Mouse (Mus musculus): ENCODE measurements around the gene Mbnl1.
A peak's percentile ranks its signal among the peaks of the same experiment; 100 is the strongest.
"Not testable (repeated sequence)": the region's sequence is repeated elsewhere in the genome, so short reads cannot be mapped to it uniquely, and the experiment has no call there.

The Mbnl1 gene

GRCm38 (mm10) chr3:60472681-60473177 is at the start of gene Mbnl1:
Gene Mbnl1 (plus strand): TSS chr3:60472830.
- peak; percentile 54 for DNase-seq (ENCODE audit: low spot score)

- no peak for DNase-seq (ENCODE audit: low spot score)
Measured at GRCm38 (mm10) chr3:60424148-60424547, 48.5 kb upstream of the Mbnl1 start.

DNA sequence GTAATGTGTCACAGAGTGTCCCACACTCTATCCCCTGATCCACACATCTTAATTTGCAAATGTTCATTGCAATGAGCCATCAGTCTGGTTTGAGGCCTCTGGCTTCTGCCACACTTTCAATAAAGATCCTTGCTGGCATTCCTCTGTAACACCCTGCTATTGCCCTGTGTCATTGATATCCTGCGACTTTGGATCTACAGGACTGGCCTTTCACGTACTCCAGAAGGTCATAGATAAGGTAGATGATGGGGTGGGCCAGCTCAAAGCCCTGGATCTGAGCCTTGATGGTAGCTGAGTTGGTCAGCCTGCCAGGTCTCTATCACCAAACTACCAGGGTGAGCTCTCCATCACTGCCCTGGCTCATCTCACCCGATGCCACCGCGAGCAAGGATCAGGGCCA is 43.6 kb upstream of the Mbnl1 start:
- no peak for DNase-seq (ENCODE audit: low spot score)

DNA sequence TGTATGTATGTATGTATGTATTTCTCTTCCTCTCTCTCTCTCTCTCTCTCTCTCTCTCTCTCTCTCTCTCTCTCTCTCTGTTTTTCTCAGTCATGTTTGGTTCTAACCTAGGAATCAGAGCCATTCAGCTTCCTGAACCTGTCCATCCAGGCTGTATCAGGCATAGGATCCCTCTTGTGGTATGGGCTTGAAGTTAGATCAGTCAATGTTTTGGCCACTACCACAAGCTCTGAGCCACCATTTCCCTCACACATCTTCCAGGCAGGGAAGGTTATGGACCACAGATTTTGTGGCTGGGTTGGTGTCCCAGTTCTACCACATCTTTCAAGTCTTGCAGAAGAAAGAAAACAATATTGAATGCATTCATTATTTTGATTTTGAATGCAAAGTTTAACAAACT is 35.4 kb upstream of the Mbnl1 start:
- no peak for DNase-seq (ENCODE audit: low spot score)

DNA sequence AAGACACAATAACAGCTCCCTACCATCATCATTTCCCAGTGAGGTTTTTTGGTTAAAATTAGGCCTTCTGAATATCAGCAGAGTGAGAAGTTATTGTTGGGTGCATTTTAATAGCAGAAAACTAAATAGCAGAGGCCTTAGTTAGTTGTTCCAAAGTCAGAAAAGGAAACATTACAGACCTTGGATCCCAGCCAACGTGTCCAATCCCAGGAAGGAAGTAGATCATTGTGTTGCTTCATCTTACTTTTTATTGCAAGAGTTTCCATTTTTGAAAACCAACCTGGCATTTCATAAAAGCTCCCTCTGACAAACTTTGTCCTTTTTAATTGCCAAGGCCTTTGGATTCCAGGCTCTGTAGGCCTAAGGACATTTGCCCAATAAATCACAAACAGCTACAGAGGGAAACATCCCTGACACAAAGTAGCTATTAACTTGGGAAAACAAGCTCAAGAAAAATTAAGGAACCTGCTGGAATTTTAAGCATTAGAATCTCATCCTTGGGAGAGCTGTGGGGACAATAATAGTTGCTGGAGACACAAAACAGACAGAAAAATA is 34.9 kb upstream of the Mbnl1 start:
- DNase-seq (ENCODE audit: low spot score) = no peak

GRCm38 (mm10) chr3:60438715-60439114 is 33.9 kb upstream of the Mbnl1 start:
- DNase-seq (ENCODE audit: low spot score) = no peak

- DNase-seq (ENCODE audit: low spot score) = no peak
Measured at GRCm38 (mm10) chr3:60461828-60462521, 10.7 kb upstream of the Mbnl1 start.

DNA sequence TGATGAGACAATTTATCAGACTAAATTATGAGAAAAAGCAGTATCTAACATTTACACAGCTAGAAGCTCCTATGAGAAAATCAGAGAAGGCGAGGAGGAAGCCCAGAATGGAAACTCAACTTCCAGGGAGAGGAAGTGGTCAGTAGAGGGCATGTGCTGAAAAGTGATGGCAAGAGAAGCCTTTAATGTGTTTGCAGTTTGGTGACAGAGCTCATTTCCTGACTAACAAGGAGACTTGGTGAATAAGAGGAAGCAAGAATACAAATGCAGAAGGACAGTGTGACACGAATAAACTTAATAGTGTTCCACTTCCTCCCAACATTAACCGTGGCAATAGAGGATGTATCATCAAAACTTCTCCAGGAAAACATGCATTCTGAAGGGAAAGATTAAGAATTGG is 4.0 kb upstream of the Mbnl1 start:
- not testable (repeated sequence) for DNase-seq (ENCODE audit: low spot score)

- DNase-seq (ENCODE audit: low spot score) = not testable (repeated sequence)
Measured at GRCm38 (mm10) chr3:60469170-60469805, 3.3 kb upstream of the Mbnl1 start.

DNA sequence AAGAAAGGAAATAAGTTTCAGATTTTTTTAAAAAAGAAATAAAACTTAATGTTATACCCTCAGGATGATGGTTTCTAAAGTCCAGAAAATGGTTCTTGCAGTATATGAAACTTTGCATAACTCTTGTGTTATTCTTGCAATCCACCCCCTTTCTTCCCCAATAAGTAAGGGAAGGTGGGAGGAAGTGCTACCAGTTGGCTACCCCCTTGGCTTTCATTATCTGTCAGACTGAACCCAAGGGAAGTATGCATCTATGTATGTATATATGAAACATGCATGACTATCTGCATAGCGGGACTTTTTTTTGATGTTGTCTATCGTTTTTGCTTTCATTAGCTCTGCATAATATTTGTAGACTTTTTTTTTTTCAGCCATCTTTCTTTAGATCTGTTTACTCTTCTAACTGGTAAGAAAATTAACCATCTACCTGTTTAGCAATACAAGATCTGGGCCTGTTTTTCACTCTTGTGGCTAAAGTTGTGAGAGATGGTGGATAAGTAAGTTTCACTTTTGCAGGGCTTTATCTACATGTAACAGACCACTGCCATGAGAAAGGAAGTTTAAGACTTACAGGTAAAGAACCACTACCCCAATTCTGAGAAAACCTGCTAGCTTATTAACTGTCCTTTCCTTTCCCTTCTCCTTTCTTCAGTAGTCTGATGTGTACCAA is 484 bp upstream of the Mbnl1 start:
- peak; percentile 80 for DNase-seq (ENCODE audit: low spot score)

GRCm38 (mm10) chr3:60473861-60474653 is 1.4 kb downstream of the Mbnl1 start:
- peak; percentile 60 for DNase-seq (ENCODE audit: low spot score)

GRCm38 (mm10) chr3:60474654-60474972 is 2.0 kb downstream of the Mbnl1 start:
- no peak for DNase-seq (ENCODE audit: low spot score)

DNA sequence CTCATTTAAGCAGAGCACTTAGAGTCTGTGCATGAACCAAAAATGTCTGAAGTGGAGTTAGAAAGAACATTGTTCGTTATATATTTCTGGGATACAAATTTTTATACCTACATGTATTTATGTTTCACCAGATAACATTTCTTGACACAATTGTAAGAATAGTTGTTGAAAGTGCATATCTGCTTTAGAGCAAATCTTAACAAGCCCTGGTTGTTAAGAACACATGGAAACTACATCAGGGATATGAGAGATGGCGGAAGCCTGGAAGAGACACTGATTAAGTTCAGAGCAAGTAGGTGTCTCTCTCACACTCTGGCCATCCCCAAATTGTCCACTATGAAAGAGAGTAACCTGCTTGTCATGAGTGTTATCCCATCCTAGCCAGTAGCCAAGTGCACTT is 2.4 kb downstream of the Mbnl1 start:
- DNase-seq (ENCODE audit: low spot score) = no peak

DNA sequence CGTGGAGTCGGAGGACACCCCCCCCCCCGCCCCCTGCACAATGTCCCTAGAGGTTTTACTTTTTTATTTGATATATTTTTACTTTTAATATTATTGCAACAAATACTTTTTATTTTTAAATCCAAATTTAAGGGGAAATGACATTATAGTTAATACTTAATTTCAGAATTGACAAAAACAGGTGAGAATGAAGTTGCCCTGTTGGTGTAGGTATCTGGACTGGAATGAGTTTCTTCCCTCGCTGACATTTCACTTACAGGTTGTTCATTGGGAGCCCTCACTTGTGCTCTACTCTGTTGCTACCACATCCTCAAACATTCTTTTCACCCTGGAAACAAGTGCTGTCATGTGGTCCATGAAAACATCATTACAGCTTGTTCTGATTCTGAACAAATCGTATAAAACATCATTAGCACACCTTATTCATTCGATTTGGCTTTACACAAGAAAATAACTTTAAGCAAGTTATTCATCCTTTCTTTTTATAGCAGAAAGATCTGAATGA is 4.2 kb downstream of the Mbnl1 start:
- no peak for DNase-seq (ENCODE audit: low spot score)

- no peak for DNase-seq (ENCODE audit: low spot score)
Measured at GRCm38 (mm10) chr3:60478433-60478832, 5.8 kb downstream of the Mbnl1 start.

- DNase-seq (ENCODE audit: low spot score) = no peak
Measured at GRCm38 (mm10) chr3:60480716-60481115, 8.1 kb downstream of the Mbnl1 start.

GRCm38 (mm10) chr3:60481740-60482399 is 9.2 kb downstream of the Mbnl1 start:
- no peak for DNase-seq (ENCODE audit: low spot score)

DNA sequence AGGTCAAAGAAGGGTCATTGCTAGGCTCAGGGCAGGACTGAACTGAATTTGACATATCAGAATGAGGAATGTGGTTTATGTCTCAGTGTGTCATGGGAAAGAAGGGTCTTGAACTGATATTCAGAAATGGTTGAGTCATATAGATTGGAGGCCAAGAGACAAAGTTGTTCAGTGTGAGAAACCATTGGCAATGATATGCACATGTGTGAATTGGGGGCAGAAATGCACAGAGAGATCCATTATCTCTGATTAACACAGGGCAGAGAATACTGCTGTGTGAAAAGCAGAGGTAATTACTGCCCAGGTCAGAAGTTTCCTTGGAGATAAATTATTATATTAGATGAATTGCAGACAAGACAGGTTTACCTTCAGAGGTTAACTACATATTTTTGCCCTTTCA is 10.7 kb downstream of the Mbnl1 start:
- DNase-seq (ENCODE audit: low spot score) = no peak

GRCm38 (mm10) chr3:60485987-60486712 is 13.5 kb downstream of the Mbnl1 start:
- DNase-seq (ENCODE audit: low spot score) = no peak

GRCm38 (mm10) chr3:60486713-60487170 is 14.1 kb downstream of the Mbnl1 start:
- DNase-seq (ENCODE audit: low spot score) = no peak

- DNase-seq (ENCODE audit: low spot score) = no peak
Measured at GRCm38 (mm10) chr3:60489509-60489908, 16.9 kb downstream of the Mbnl1 start.
